Mouse (Mus musculus) small intestine, adult 2 months (tissue): Measurements from ENCODE around the gene Nmrk2. TPM values are rescaled to one million over a fixed set of nuclear protein-coding genes. Genes with fewer than 3 reads are reported as not detected.

Source experiments
- H3K27ac ChIP-seq: fragments of 200-500 bp; 2 replicates; pipeline ENCODE4 v1.5.1; 2012; ENCODE audit warnings: low read depth, low read length, control low read depth, inconsistent platforms; ENCODE audit not compliant: insufficient read depth
- H3K27me3 ChIP-seq: fragments of 200-500 bp; 2 replicates; pipeline ENCODE4 v1.6.1; 2012; ENCODE audit warnings: mild to moderate bottlenecking, moderate library complexity, low read length, inconsistent platforms; ENCODE audit not compliant: control insufficient read depth, insufficient read depth
- H3K36me3 ChIP-seq: fragments of 200-500 bp; 2 replicates; pipeline ENCODE4 v1.6.1; 2012; ENCODE audit warnings: mild to moderate bottlenecking, low read length, control low read depth, inconsistent platforms; ENCODE audit not compliant: control insufficient read depth, insufficient read depth
- H3K4me1 ChIP-seq: fragments of 200-500 bp; 2 replicates; pipeline ENCODE4 v1.6.1; 2012; ENCODE audit warnings: low read length, inconsistent platforms, mixed read lengths; ENCODE audit not compliant: control insufficient read depth, insufficient read depth, insufficient read length
- H3K4me3 ChIP-seq: fragments of 200-500 bp; 2 replicates; pipeline ENCODE4 v1.5.1; 2012; ENCODE audit warnings: low read depth, mild to moderate bottlenecking, control low read depth, inconsistent platforms, low read length, moderate library complexity
- CTCF ChIP-seq: fragments of 200-500 bp; IDR thresholded peaks from 2 replicates; pipeline ENCODE4 v1.5.1; 2012; ENCODE audit warnings: low read depth, mild to moderate bottlenecking, control low read depth, inconsistent platforms, low read length, moderate library complexity, mixed read lengths; ENCODE audit not compliant: insufficient replicate concordance, insufficient read length; ENCODE audit errors: extremely low read depth
- POLR2A ChIP-seq: fragments of 200-500 bp; IDR thresholded peaks from 2 replicates; pipeline ENCODE4 v1.6.1; 2012; ENCODE audit warnings: low read depth, mild to moderate bottlenecking, control low read depth, inconsistent platforms, low read length, moderate library complexity
- WGBS: fragments of 180-500 bp; shearing (Covaris S2); methylation state at CpG from one replicate; pipeline ENCODE4 v1.1.7; 2018; 5-methylcytosine and 5-hydroxymethylcytosine counted together
- polyA plus RNA-seq: library from polyadenylated mRNA; depleted of rRNA; stranded (reverse); fragments of >200 nt; gene quantifications from 2 replicates; pipeline ENCODE4 v1.2.3, GENCODE M21; 2012; rRNA removed

Gene Nmrk2
- polyA plus RNA-seq, 1 experiment = not detected

GRCm38 (mm10) chr10:81161602-81162317 is 40.1 kb downstream of the Nmrk2 start:
- peaks cover 33% of the 10 kb centered on the region for H3K4me1 ChIP-seq
- no peaks in the 10 kb centered on the region for H3K27me3 ChIP-seq
- peaks cover 40% of the 10 kb centered on the region for H3K36me3 ChIP-seq
- WGBS = 75% methylated on average over 8 of the region's 8 CpGs
- H3K27ac ChIP-seq = no peak overlapping the region
- TF ChIP-seq CTCF (no peak), POLR2A (no peak)
- no peak overlapping the region for H3K4me3 ChIP-seq

GRCm38 (mm10) chr10:81154736-81155135 is 47.1 kb downstream of the Nmrk2 start:
- TF ChIP-seq POLR2A (no peak), CTCF (no peak)
- Histone ChIP-seq H3K4me1 (peaks cover 14% of the 10 kb centered on the region), H3K27ac (no peak overlapping the region), H3K4me3 (no peak overlapping the region), H3K36me3 (peaks cover 77% of the 10 kb centered on the region), H3K27me3 (no peaks in the 10 kb centered on the region)
- 76% methylated on average over 6 of the region's 6 CpGs for WGBS

- peaks cover 12% of the 10 kb centered on the region for H3K4me1 ChIP-seq
- H3K27me3 ChIP-seq = no peaks in the 10 kb centered on the region
- no peak for TF ChIP-seq CTCF
- no peak for TF ChIP-seq POLR2A
- H3K27ac ChIP-seq = no peak overlapping the region
- no peak overlapping the region for H3K4me3 ChIP-seq
- WGBS = 89% methylated on average over 12 of the region's 12 CpGs
- peaks cover 81% of the 10 kb centered on the region for H3K36me3 ChIP-seq
These were observed 47.5 kb downstream of the Nmrk2 start for GRCm38 (mm10) chr10:81154313-81154712.

GRCm38 (mm10) chr10:81152609-81153008 is 49.2 kb downstream of the Nmrk2 start:
- WGBS = 59% methylated on average over 12 of the region's 12 CpGs
- Histone ChIP-seq H3K36me3 (peaks cover 92% of the 10 kb centered on the region), H3K27me3 (no peaks in the 10 kb centered on the region), H3K27ac (no peak overlapping the region), H3K4me1 (peaks cover 2% of the 10 kb centered on the region; the same call in 1 of the 2 replicates), H3K4me3 (no peak overlapping the region)
- TF ChIP-seq POLR2A = no peak

GRCm38 (mm10) chr10:81151261-81151660 is 50.6 kb downstream of the Nmrk2 start:
- Histone ChIP-seq H3K27ac (no peak overlapping the region), H3K4me1 (peaks cover 10% of the 10 kb centered on the region), H3K27me3 (no peaks in the 10 kb centered on the region), H3K4me3 (no peak overlapping the region), H3K36me3 (peaks cover 92% of the 10 kb centered on the region)
- 71% methylated on average over 6 of the region's 6 CpGs for WGBS
- no peak for TF ChIP-seq CTCF
- no peak for TF ChIP-seq POLR2A

Other genes starting within 250 kb of the Nmrk2 start
- 0.44 and 0.74 TPM in 2 replicates for gene Gng7, start 187.1 kb downstream of the Nmrk2 start, polyA plus RNA-seq
- 0.32 and 0.38 TPM in 2 replicates for gene Diras1, start 176.4 kb downstream of the Nmrk2 start, polyA plus RNA-seq
- 19.3 and 31.6 TPM in 2 replicates for gene Slc39a3, start 164.6 kb downstream of the Nmrk2 start, polyA plus RNA-seq
- gene Sgta, start 141.9 kb downstream of the Nmrk2 start, polyA plus RNA-seq = 116 and 222 TPM in 2 replicates
- 26.5 and 33.3 TPM in 2 replicates for gene Thop1, start 132.0 kb downstream of the Nmrk2 start, polyA plus RNA-seq
- 163 and 498 TPM in 2 replicates for gene Creb3l3, start 103.2 kb downstream of the Nmrk2 start, polyA plus RNA-seq
- gene Map2k2, start 96.1 kb downstream of the Nmrk2 start, polyA plus RNA-seq = 214 and 554 TPM in 2 replicates
- 94.8 and 187 TPM in 2 replicates for gene Zbtb7a, start 66.8 kb downstream of the Nmrk2 start, polyA plus RNA-seq
- 29.1 and 53.3 TPM in 2 replicates for gene Pias4, start 34.1 kb downstream of the Nmrk2 start, polyA plus RNA-seq
- gene Eef2, start 25.4 kb downstream of the Nmrk2 start, polyA plus RNA-seq = 755 and 1,606 TPM in 2 replicates
- 102 and 228 TPM in 2 replicates for gene Dapk3, start 19.0 kb downstream of the Nmrk2 start, polyA plus RNA-seq
- gene 4930442H23Rik, start 18.2 kb downstream of the Nmrk2 start, polyA plus RNA-seq = not detected in 2 replicates
- gene Atcay, start 28.8 kb upstream of the Nmrk2 start, polyA plus RNA-seq = 0.53 and 0.60 TPM in 2 replicates
- gene Zfr2, start 31.1 kb upstream of the Nmrk2 start, polyA plus RNA-seq = 4.9 and 14.2 TPM in 2 replicates
- 6.8 and 13.0 TPM in 2 replicates for gene Matk, start 50.9 kb upstream of the Nmrk2 start, polyA plus RNA-seq
- gene Mrpl54, start 64.9 kb upstream of the Nmrk2 start, polyA plus RNA-seq = 104 and 169 TPM in 2 replicates
- gene Apba3, start 64.9 kb upstream of the Nmrk2 start, polyA plus RNA-seq = 100 and 207 TPM in 2 replicates
- 124 and 239 TPM in 2 replicates for gene Tjp3, start 89.5 kb upstream of the Nmrk2 start, polyA plus RNA-seq
- gene Pip5k1c, start 90.9 kb upstream of the Nmrk2 start, polyA plus RNA-seq = 26.1 and 50.8 TPM in 2 replicates
- gene Cactin, start 119.1 kb upstream of the Nmrk2 start, polyA plus RNA-seq = 16.6 and 29.2 TPM in 2 replicates
- gene Tbxa2r, start 126.7 kb upstream of the Nmrk2 start, polyA plus RNA-seq = 10.0 and 10.2 TPM in 2 replicates
- gene Gipc3, start 141.2 kb upstream of the Nmrk2 start, polyA plus RNA-seq = 0.67 and 1.2 TPM in 2 replicates
- 86.8 and 196 TPM in 2 replicates for gene Hmg20b, start 148.4 kb upstream of the Nmrk2 start, polyA plus RNA-seq
- 14.6 and 22.7 TPM in 2 replicates for gene Mfsd12, start 155.4 kb upstream of the Nmrk2 start, polyA plus RNA-seq
- 7.4 and 20.5 TPM in 2 replicates for gene 4930404N11Rik, start 163.8 kb upstream of the Nmrk2 start, polyA plus RNA-seq
- gene Fzr1, start 176.5 kb upstream of the Nmrk2 start, polyA plus RNA-seq = 70.5 and 132 TPM in 2 replicates
- 86.8 and 113 TPM in 2 replicates for gene Dohh, start 182.4 kb upstream of the Nmrk2 start, polyA plus RNA-seq
- gene Gm48551, start 182.4 kb upstream of the Nmrk2 start, polyA plus RNA-seq = 1.8 and 4.8 TPM in 2 replicates
- gene Gm48552, start 187.0 kb upstream of the Nmrk2 start, polyA plus RNA-seq = 2.9 and 5.0 TPM in 2 replicates
- 2,702 and 6,898 TPM in 2 replicates for gene Smim24, start 191.0 kb upstream of the Nmrk2 start, polyA plus RNA-seq